Mouse (Mus musculus): ENCODE measurements around the gene Prg3.

Prg3 gene

GRCm38 (mm10) chr2:85037047-85038026 lies 49.3 kb downstream of the Prg3 start, which contains the start of the genes Ssrp1 and P2rx3:
TSS of gene Ssrp1 (plus strand) at chr2:85037234.
TSS of gene P2rx3 (minus strand) at chr2:85037462.
- DNase-seq (ENCODE audit: low read depth in 1 of 2, low spot score in 2 of 2) = peak; percentile 71 to 85

DNA sequence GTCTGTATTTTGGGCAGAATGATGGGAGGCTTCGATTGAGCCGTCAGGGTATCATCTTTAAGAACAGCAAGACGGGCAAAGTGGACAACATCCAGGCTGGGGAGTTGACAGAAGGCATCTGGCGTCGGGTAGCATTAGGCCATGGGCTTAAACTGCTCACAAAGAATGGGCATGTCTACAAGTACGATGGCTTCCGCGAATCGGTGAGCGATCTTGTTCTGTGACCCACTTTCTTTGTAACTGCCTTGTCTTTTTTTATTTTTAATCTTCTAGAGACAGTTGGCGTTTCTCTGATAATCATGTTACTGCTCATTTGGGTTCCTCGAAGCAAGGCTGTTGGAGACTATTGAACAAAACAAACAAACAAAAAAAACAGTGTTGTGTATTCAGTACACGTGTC lies 50.3 kb downstream of the Prg3 start:
- DNase-seq (ENCODE audit: low read depth in 1 of 2, low spot score in 2 of 2) = no peak
